Mouse (Mus musculus): ENCODE data around the gene Atp2a1. TPM values are rescaled to one million over a fixed set of nuclear protein-coding genes. Genes with fewer than 3 reads are reported as not detected.

Gene Atp2a1
- polyA plus RNA-seq, 1 experiment from 2014 or later, result not detected

DNA sequence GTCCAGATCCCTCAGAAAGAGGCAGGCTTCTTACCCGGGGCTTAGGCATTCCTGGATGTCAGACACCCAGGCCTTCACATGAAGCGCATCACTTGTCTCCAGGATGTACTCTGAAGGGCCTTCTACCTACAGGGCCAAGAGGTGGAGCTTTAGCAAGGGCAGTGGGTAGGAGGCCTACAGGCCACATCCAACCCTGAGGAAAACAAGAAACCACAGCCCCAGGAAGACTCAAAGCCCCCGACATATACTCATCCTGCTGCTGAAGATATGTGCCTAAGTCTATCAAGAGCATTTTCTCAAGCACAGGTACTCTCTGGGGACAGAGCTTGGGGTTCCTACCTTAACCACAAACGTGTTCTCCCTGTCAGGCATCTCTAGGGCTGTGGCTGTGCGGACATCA lies 8.5 kb upstream of the Atp2a1 start:
- H3K27ac ChIP-seq (ENCODE audit: low read depth, low read length), result no peak overlapping the region
- no peak for ATAC-seq (replicated peaks; ENCODE audit: low FRiP score)
- no peak overlapping the region for H3K4me2 ChIP-seq (ENCODE audit: low read depth, low read length, severe bottlenecking)
- H3K4me1 ChIP-seq (replicated peaks; ENCODE audit: control insufficient read depth, insufficient read depth, low read length), result peaks cover 6% of the 10 kb centered on the region; the same call in 1 of the 2 replicates
- no peak overlapping the region for H3K9ac ChIP-seq (ENCODE audit: low read length)
- no peaks in the 10 kb centered on the region for H3K9me3 ChIP-seq (ENCODE audit: control insufficient read depth, low read length)
- peaks cover 15% of the 10 kb centered on the region; the same call in 1 of the 2 replicates for H3K36me3 ChIP-seq (ENCODE audit: control insufficient read depth, insufficient read depth, low read length)
- no peak for DNase-seq (ENCODE audit: low spot score)
- no peak overlapping the region for H3K4me3 ChIP-seq (ENCODE audit: low read depth, low read length)
- no peaks in the 10 kb centered on the region for H3K27me3 ChIP-seq (ENCODE audit: control insufficient read depth, insufficient read depth, low read length)
- WGBS, result 93% methylated on average over 5 of the region's 5 CpGs

DNA sequence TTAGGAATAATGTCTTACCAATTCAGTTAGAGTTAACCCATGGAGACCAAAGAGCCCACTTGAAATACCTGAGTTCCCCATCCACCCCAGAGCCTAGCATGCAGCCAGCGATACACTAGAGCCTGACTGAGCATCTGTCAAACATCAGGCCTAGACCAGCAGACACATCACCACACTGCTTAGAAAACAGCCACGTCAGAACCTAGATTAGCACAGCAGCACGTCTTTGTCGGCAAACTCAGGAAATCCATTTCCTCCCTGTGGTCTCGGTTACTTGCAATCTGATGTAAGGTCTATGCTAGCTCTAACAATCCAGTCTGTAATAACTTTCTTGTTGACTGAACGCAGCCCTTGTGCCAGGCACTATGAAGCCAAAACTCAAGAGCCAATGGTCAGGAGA lies 7.2 kb upstream of the Atp2a1 start:
- Histone ChIP-seq H3K9me3 (ENCODE audit: control insufficient read depth, low read length) (no peaks in the 10 kb centered on the region), H3K4me3 (ENCODE audit: low read depth, low read length) (no peak overlapping the region), H3K4me1 (replicated peaks; ENCODE audit: control insufficient read depth, insufficient read depth, low read length) (peaks cover 3% of the 10 kb centered on the region; the same call in 1 of the 2 replicates), H3K4me2 (ENCODE audit: low read depth, low read length, severe bottlenecking) (no peak overlapping the region), H3K9ac (ENCODE audit: low read length) (no peak overlapping the region), H3K36me3 (ENCODE audit: control insufficient read depth, insufficient read depth, low read length) (peaks cover 15% of the 10 kb centered on the region; the same call in 1 of the 2 replicates), H3K27me3 (ENCODE audit: control insufficient read depth, insufficient read depth, low read length) (no peaks in the 10 kb centered on the region), H3K27ac (ENCODE audit: low read depth, low read length) (no peak overlapping the region)
- ATAC-seq (replicated peaks; ENCODE audit: low FRiP score) (no peak), DNase-seq (ENCODE audit: low spot score) (no peak)
- WGBS, result 85% methylated on average over 6 of the region's 6 CpGs

DNA sequence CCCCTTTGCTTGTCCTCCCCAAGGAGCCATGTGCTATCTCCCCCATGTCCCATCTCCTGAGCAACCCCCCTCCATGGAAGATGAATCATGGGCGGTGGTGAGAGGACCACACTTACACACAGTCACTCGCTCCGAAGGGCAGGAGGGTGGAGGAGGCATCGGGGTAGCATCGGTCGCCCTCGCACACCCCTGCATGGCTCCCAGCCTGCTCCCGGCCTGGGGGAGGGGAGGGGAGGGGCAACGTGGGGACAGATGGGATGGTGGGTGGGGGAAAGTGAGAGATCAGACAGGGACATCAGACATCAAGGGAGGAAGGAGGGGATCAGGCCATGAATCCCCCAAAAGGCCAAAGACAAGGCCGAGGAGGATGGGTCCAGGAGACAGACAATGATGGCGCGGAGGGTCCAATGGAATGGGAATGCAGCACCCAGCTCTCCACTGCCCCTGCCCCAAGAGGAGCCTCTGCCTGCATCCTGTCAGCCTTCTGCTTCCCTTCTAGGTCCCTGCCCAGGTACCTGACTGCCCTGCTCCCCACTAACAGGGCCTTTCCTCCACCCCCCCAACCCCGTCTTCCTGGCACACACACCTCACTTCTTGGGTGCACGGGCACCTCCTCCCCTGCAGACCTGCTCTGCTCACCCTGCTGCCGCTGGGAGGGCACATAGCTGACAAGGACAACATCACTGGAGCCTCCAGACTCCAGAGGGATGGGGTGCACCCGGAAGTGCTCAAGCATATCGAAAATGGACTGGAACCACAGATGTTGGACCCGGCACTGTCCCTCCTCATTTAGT lies 5.1 kb upstream of the Atp2a1 start:
- H3K36me3 ChIP-seq (ENCODE audit: control insufficient read depth, insufficient read depth, low read length), result peaks cover 15% of the 10 kb centered on the region; the same call in 1 of the 2 replicates
- no peak for ATAC-seq (replicated peaks; ENCODE audit: low FRiP score)
- H3K4me3 ChIP-seq (ENCODE audit: low read depth, low read length), result no peak overlapping the region
- no peaks in the 10 kb centered on the region for H3K27me3 ChIP-seq (ENCODE audit: control insufficient read depth, insufficient read depth, low read length)
- DNase-seq (ENCODE audit: low spot score), result no peak
- no peaks in the 10 kb centered on the region for H3K9me3 ChIP-seq (ENCODE audit: control insufficient read depth, low read length)
- no peak overlapping the region for H3K9ac ChIP-seq (ENCODE audit: low read length)
- no peak overlapping the region for H3K27ac ChIP-seq (ENCODE audit: low read depth, low read length)
- 92% methylated on average over 18 of the region's 18 CpGs for WGBS
- H3K4me1 ChIP-seq (replicated peaks; ENCODE audit: control insufficient read depth, insufficient read depth, low read length), result 0 out of 2 replicates have a peak, but pooled peaks cover 2% of the 10 kb centered on the region
- no peak overlapping the region for H3K4me2 ChIP-seq (ENCODE audit: low read depth, low read length, severe bottlenecking)

DNA sequence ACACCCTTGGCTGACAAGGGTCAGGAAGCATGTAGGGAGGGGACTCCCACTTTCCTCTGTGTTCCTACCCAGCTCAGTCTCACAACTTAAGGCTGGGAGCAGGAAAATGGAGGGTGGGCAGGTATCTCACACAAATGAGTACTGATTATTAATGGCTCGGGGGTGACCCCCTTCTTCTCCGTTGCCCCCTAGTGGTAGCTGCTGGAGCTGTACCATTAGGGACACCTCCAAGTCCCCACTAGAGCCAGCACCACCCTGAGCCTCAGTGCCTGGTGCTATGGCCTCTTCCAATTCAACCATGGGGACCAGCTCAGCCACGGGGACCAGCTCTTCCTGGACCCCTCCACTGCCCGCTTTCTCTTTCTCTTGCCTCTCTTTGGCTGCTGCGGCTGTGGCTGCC lies 4.4 kb upstream of the Atp2a1 start:
- DNase-seq (ENCODE audit: low spot score) (peak; percentile 65), ATAC-seq (replicated peaks; ENCODE audit: low FRiP score) (0 out of 2 replicates have a peak, but pooled peaks have one; percentile 21)
- H3K9ac ChIP-seq (ENCODE audit: low read length), result no peak overlapping the region
- H3K27me3 ChIP-seq (ENCODE audit: control insufficient read depth, insufficient read depth, low read length), result no peaks in the 10 kb centered on the region
- H3K4me2 ChIP-seq (ENCODE audit: low read depth, low read length, severe bottlenecking), result no peak overlapping the region
- WGBS, result 59% methylated on average over 5 of the region's 5 CpGs
- peaks cover 15% of the 10 kb centered on the region; the same call in 1 of the 2 replicates for H3K36me3 ChIP-seq (ENCODE audit: control insufficient read depth, insufficient read depth, low read length)
- H3K4me3 ChIP-seq (ENCODE audit: low read depth, low read length), result no peak overlapping the region
- H3K27ac ChIP-seq (ENCODE audit: low read depth, low read length), result no peak overlapping the region
- H3K9me3 ChIP-seq (ENCODE audit: control insufficient read depth, low read length), result no peaks in the 10 kb centered on the region
- no peaks in the 10 kb centered on the region for H3K4me1 ChIP-seq (replicated peaks; ENCODE audit: control insufficient read depth, insufficient read depth, low read length)

DNA sequence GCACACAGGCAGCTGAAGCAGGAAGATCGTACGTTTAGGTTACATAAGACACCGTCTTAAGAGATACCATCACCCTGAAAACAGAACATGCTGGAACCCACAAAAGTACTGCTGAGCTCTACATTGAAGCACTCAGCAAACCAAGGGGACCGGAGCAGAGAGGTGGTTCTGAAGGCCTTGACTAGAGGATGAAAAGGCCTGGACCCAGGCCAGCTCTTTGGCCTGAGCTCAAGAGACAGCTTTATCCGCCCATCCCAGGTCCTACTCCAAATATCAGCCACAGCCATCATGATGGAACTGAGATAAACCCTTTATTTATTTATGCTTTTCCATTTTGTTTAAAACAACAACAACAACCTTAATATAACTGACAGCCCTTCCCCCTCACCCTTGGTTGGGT lies 3.8 kb upstream of the Atp2a1 start:
- no peaks in the 10 kb centered on the region for H3K9me3 ChIP-seq (ENCODE audit: control insufficient read depth, low read length)
- H3K27me3 ChIP-seq (ENCODE audit: control insufficient read depth, insufficient read depth, low read length), result no peaks in the 10 kb centered on the region
- no peak overlapping the region for H3K9ac ChIP-seq (ENCODE audit: low read length)
- no peak overlapping the region for H3K4me2 ChIP-seq (ENCODE audit: low read depth, low read length, severe bottlenecking)
- ATAC-seq (replicated peaks; ENCODE audit: low FRiP score) (no peak), DNase-seq (ENCODE audit: low spot score) (no peak)
- WGBS, result 95% methylated on average over 5 of the region's 5 CpGs
- H3K4me1 ChIP-seq (replicated peaks; ENCODE audit: control insufficient read depth, insufficient read depth, low read length), result no peaks in the 10 kb centered on the region
- no peak overlapping the region for H3K4me3 ChIP-seq (ENCODE audit: low read depth, low read length)
- H3K36me3 ChIP-seq (ENCODE audit: control insufficient read depth, insufficient read depth, low read length), result peaks cover 15% of the 10 kb centered on the region; the same call in 1 of the 2 replicates
- H3K27ac ChIP-seq (ENCODE audit: low read depth, low read length), result no peak overlapping the region

DNA sequence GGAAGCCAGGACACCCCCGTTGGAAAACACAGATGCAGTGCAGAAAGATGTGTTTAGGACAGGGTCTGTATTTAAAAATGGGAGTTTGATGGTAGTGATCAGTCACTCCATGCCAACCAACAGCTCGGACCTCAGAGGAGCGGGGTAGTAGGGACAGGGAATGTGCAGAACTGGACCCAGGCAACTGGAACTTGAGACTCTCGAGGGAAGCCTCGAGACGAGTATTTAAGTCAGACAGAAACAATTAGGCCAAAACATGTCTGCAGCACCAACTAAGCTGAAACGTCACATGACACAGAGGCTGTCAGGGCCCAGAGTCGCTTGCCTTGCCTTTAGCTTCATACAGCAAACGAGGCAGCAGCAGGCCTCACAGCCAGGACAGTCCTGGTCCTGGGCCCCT lies 3.2 kb upstream of the Atp2a1 start:
- ATAC-seq (replicated peaks; ENCODE audit: low FRiP score), result no peak

DNA sequence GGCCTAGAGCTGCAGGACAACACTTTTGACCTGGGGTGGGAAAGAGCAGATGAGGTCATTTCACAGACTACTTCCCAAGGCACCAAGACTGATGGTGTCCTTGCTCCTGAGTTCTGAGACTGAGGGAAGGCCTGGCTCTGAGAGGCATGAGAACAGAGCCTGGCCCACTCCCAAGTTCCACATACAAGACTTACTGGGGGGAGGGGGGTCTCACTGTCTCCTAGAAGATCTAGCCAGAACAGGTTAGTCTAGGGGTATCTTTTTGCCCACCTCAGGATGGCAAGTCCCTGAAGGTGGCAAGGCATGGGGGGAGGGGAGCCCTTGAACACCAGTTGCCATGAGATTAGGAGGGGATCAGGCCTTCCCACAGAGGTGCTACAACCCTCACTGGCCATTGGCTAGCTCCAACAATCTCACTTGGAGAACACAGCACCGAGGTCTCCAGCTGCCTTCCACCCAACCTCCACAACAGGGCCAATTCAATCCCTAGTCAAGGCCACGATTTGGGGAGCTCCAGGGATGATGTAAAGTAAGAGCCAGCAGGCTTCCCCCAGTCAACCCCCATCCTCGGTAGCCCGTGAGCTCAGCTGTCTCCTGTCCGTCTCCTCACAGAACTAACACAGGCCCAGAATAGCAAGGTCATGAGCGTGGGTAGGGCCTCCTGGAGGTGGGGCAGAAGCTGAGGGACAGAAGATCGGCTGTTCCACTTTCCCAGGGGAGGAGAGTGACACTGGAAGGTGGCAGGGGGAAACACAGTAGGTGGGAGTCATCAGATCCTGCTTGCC lies 2.5 kb upstream of the Atp2a1 start:
- 55% methylated on average over 7 of the region's 7 CpGs for WGBS
- H3K4me1 ChIP-seq (replicated peaks; ENCODE audit: control insufficient read depth, insufficient read depth, low read length), result no peaks in the 10 kb centered on the region
- H3K9ac ChIP-seq (ENCODE audit: low read length), result no peak overlapping the region
- no peak overlapping the region for H3K27ac ChIP-seq (ENCODE audit: low read depth, low read length)
- no peaks in the 10 kb centered on the region for H3K27me3 ChIP-seq (ENCODE audit: control insufficient read depth, insufficient read depth, low read length)
- H3K9me3 ChIP-seq (ENCODE audit: control insufficient read depth, low read length), result no peaks in the 10 kb centered on the region
- DNase-seq (ENCODE audit: low spot score), result no peak
- H3K4me2 ChIP-seq (ENCODE audit: low read depth, low read length, severe bottlenecking), result no peak overlapping the region
- peaks cover 8% of the 10 kb centered on the region; the same call in 1 of the 2 replicates for H3K36me3 ChIP-seq (ENCODE audit: control insufficient read depth, insufficient read depth, low read length)
- ATAC-seq (replicated peaks; ENCODE audit: low FRiP score), result no peak
- no peak overlapping the region for H3K4me3 ChIP-seq (ENCODE audit: low read depth, low read length)

More for the DNA sequence above, 3.2 kb upstream of the Atp2a1 start:
- 81% methylated on average over 9 of the region's 9 CpGs for WGBS
- H3K27ac ChIP-seq (ENCODE audit: low read depth, low read length), result no peak overlapping the region
- H3K4me1 ChIP-seq (replicated peaks; ENCODE audit: control insufficient read depth, insufficient read depth, low read length), result no peaks in the 10 kb centered on the region
- H3K36me3 ChIP-seq (ENCODE audit: control insufficient read depth, insufficient read depth, low read length), result peaks cover 12% of the 10 kb centered on the region; the same call in 1 of the 2 replicates
- no peaks in the 10 kb centered on the region for H3K27me3 ChIP-seq (ENCODE audit: control insufficient read depth, insufficient read depth, low read length)
- H3K9me3 ChIP-seq (ENCODE audit: control insufficient read depth, low read length), result no peaks in the 10 kb centered on the region
- no peak overlapping the region for H3K4me2 ChIP-seq (ENCODE audit: low read depth, low read length, severe bottlenecking)
- no peak overlapping the region for H3K9ac ChIP-seq (ENCODE audit: low read length)
- no peak for DNase-seq (ENCODE audit: low spot score)
- H3K4me3 ChIP-seq (ENCODE audit: low read depth, low read length), result no peak overlapping the region

DNA sequence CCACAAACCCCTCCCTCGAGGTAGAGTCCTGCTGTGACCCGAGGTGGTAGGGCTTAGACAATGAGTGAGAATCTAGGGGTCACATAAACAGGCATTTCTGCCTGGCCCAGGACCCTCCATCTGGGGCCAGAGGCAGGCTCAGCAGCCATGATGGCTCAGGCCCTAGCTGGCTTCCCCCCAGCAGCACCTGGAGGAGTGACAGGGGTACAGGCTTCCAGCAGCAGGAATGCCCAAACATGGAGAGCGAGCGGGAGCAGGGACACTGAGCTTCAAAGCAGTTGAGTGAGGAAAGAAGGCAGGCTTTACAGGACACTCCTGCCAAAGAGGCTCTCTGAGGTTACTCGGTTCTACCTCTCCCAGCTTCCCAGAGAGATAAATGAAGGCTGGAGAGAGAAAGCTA lies 1.9 kb upstream of the Atp2a1 start:
- Histone ChIP-seq H3K27ac (ENCODE audit: low read depth, low read length) (no peak overlapping the region), H3K4me2 (ENCODE audit: low read depth, low read length, severe bottlenecking) (no peak overlapping the region), H3K36me3 (ENCODE audit: control insufficient read depth, insufficient read depth, low read length) (peaks cover 8% of the 10 kb centered on the region; the same call in 1 of the 2 replicates), H3K4me1 (replicated peaks; ENCODE audit: control insufficient read depth, insufficient read depth, low read length) (no peaks in the 10 kb centered on the region), H3K27me3 (ENCODE audit: control insufficient read depth, insufficient read depth, low read length) (no peaks in the 10 kb centered on the region), H3K4me3 (ENCODE audit: low read depth, low read length) (no peak overlapping the region), H3K9me3 (ENCODE audit: control insufficient read depth, low read length) (no peaks in the 10 kb centered on the region), H3K9ac (ENCODE audit: low read length) (no peak overlapping the region)
- DNase-seq (ENCODE audit: low spot score) (no peak), ATAC-seq (replicated peaks; ENCODE audit: low FRiP score) (no peak)
- WGBS, result 45% methylated on average over 5 of the region's 5 CpGs

Data from forebrain, embryonic 11.5 days (tissue).